Mouse (Mus musculus): ENCODE results near the gene Aida.

- TF ChIP-seq CTCF (IDR thresholded peaks at IDR 0.05; ENCODE audit: insufficient read depth, low read depth, low read length) (no peak), POLR2A (IDR thresholded peaks at IDR 0.05; ENCODE audit: insufficient read depth, low read depth, low read length) (no peak)
Observed at GRCm38 (mm10) chr1:183320708-183321107, 24.3 kb downstream of the Aida start.
